Mouse (Mus musculus): ENCODE measurements at regions not wholly inside any gene's neighbourhood (a gene's known extent, or its start where the extent isn't known, plus 50 kb on each side); places are given as distances from the start of the nearest gene placed in this dataset.
A peak's percentile ranks its signal among the peaks of the same experiment; 100 is the strongest.

DNA sequence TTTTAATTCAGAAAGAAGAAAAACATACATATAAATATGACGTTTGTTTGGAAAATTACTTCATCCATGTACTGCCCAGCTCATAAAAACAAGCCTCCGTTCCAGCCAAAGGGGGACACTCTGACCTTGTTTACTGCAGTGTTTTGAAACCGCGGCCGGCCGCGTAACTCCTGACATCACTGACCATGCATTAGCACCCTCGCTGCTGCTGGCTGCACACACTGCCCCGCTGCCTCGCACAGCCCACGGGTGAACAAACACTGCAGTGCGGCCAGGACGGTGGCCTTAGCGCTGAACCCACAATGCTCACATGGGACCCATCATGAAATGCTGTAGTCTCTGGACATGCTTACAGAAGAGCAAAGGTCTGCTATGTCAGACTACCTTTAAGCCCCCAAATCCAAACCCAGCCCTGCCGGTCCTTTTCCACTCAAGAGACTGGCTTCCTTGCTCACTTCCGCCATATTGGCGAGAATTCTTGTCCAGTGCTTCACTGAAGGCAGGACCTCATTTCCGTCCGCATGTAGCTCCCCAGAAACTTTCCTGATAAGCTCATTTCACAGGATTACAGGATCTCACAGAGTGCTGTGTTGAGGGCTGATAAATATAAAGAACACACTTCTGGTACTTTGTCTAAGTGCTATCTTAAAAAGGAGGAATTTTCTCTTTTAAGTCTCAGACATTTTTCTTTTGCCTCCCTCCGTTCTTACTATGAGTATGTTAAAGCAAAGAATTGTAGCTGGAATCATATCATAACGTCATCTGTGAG lies 154.9 kb upstream of the Klf14 start:
- peaks cover 99% of the 10 kb centered on the region for H3K4me1 ChIP-seq
- H3K27me3 ChIP-seq (replicated peaks) = no peaks in the 10 kb centered on the region
- TF ChIP-seq FLI1 (IDR thresholded peaks at IDR 0.05; ENCODE audit: low read length) (no peak), GATA1 (IDR thresholded peaks at IDR 0.05; ENCODE audit: borderline replicate concordance, low read length) (no peak)
- H3K36me3 ChIP-seq (replicated peaks; ENCODE audit: low read length) = peaks cover 94% of the 10 kb centered on the region
- H3K9me3 ChIP-seq = no peaks in the 10 kb centered on the region
- H3K4me3 ChIP-seq (replicated peaks) = peak overlapping the region; percentile 87

DNA sequence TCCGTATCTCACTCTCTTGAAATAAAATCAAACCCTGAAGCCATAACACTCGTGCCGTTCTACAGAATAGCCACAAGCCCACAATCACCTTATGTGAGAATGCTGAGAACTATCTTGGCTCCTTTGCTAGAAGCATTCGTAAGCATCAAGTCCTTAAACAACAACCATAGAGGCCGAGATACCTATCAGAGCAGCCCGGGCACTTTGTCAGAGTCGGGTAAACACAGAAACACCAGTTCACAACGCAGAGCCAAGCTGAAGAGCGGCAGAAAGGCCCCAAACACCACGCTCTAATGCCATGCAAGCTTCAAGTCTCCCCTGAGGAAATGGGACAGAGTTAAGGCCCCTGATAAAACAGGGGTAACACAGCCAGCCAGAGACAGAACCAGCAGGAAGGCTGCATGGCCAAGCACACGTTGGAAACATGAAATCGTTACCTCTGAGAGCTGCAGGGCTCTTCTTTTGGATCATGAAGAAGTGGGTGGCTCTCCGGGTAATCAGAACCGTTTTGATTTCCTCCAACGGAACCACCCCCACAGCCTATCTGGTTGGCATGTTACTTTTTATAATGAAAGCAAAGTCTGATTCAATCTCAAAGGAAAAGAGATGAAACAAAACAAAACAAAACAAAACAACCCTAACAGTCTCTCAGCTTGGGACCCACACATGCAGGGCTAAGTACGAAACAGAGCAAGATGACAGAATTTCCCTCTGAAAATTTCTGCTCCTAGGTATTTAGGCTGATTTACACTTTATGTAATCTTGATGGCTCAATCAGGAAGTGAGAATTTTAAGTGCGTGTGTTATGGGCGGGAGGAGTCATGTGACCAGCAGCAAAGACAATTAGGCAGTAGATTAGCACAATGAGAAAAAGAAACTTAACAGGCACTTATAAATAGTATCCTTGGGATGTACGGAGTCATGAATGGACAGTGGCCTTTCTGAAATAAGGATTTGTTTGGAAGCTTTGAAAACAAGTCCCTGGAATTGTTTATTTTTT lies 155.8 kb upstream of the Klf14 start:
- Histone ChIP-seq H3K4me1 (peaks cover 99% of the 10 kb centered on the region), H3K27me3 (replicated peaks) (no peaks in the 10 kb centered on the region), H3K9me3 (no peaks in the 10 kb centered on the region), H3K36me3 (replicated peaks; ENCODE audit: low read length) (peaks cover 96% of the 10 kb centered on the region), H3K4me3 (replicated peaks) (peak overlapping the region; percentile 81)
- TF ChIP-seq FLI1 (IDR thresholded peaks at IDR 0.05; ENCODE audit: low read length) (no peak), GATA1 (IDR thresholded peaks at IDR 0.05; ENCODE audit: borderline replicate concordance, low read length) (no peak)

DNA sequence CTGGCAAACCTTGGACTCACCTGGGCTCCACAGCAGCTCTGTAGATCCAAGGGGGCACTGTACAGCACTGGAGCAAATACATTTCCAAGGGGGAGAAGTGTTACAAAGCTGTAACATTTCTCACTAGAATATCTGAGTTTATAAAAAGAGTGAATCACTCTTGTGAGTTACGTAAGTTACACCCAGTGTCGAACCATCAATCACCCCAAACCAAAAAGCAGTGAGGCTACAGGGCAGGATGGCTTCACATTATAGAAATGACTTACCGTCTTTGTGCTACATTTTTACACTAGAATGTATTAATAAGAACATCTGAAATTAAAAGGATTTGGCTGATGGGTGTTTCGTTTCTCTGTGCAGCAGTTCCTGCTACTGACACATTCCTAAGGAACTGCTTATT lies 156.7 kb upstream of the Klf14 start:
- Histone ChIP-seq H3K27me3 (replicated peaks) (no peaks in the 10 kb centered on the region), H3K4me3 (replicated peaks) (peak overlapping the region; percentile 78), H3K9me3 (no peaks in the 10 kb centered on the region), H3K36me3 (replicated peaks; ENCODE audit: low read length) (peaks cover 96% of the 10 kb centered on the region), H3K4me1 (peaks cover 99% of the 10 kb centered on the region)
- TF ChIP-seq GATA1 (IDR thresholded peaks at IDR 0.05; ENCODE audit: borderline replicate concordance, low read length) (no peak), FLI1 (IDR thresholded peaks at IDR 0.05; ENCODE audit: low read length) (no peak)

DNA sequence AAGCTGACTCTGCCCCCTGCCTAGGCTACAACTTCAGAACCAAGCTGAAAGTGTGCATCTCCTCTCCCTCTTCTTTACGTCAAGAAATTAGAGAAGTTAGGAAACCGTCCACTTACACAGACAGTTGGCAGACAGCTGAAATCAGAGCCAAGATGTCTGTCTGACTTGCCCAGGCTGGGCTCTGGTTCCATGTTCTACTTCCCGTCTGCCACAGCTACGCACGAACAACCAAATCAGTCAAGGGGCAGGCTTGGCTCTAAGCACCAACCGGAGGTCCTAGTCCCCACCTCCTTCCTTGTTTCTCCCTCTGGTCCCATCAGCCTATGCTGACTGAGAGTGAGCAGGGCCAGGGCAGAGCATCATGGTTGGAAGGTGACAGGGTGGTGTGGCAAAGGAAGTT lies 157.5 kb upstream of the Klf14 start:
- TF ChIP-seq GATA1 (IDR thresholded peaks at IDR 0.05; ENCODE audit: borderline replicate concordance, low read length) (no peak), FLI1 (IDR thresholded peaks at IDR 0.05; ENCODE audit: low read length) (no peak)
- Histone ChIP-seq H3K27me3 (replicated peaks) (no peaks in the 10 kb centered on the region), H3K9me3 (no peaks in the 10 kb centered on the region), H3K4me1 (peaks cover 99% of the 10 kb centered on the region), H3K4me3 (replicated peaks) (peak overlapping the region; percentile 78), H3K36me3 (replicated peaks; ENCODE audit: low read length) (peaks cover 96% of the 10 kb centered on the region)

DNA sequence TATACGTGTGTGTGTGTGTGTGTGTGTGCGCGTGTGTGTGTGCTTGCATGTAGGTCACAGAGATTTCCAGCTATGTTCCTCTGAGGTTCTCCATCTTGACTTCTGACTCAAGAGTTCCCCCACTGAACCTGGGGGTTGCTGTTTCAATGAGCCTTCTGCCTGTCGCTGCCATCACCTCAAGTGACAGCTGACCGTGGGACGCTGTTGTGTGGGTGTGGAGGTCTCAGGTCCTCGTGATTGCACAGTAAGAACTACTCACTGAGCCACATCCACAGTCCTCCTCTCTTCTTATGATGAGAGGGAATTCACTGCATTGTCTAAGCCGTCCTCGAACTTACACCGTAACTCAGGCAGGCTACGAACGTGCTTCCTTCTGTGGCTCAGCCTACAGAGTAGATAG lies 158.8 kb upstream of the Klf14 start:
- Histone ChIP-seq H3K4me1 (peaks cover 99% of the 10 kb centered on the region), H3K4me3 (replicated peaks) (peak overlapping the region; percentile 80), H3K9me3 (no peaks in the 10 kb centered on the region), H3K27me3 (replicated peaks) (no peaks in the 10 kb centered on the region), H3K36me3 (replicated peaks; ENCODE audit: low read length) (peaks cover 98% of the 10 kb centered on the region)
- TF ChIP-seq GATA1 (IDR thresholded peaks at IDR 0.05; ENCODE audit: borderline replicate concordance, low read length) (no peak), FLI1 (IDR thresholded peaks at IDR 0.05; ENCODE audit: low read length) (no peak)

DNA sequence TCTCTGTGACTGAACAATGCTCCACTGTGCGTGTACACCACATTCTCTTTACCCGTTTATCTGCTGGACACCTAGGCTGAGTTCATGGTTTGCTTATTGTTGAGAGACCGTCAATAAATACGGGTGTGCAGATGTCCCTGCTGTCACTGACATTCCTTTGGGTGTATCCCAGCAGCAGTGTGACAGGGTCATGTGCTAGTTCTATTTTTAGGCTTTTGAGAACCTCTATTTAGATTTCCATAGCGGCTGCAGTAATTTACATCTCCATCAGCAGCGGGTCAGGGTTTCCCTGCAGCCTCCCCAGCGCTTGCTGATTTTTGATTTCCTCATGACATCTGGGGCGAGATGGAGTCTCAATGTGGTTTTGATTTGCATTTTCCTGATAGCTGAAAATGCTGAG lies 162.1 kb upstream of the Klf14 start:
- Histone ChIP-seq H3K9me3 (no peaks in the 10 kb centered on the region), H3K36me3 (replicated peaks; ENCODE audit: low read length) (peaks cover 81% of the 10 kb centered on the region), H3K4me3 (replicated peaks) (peak overlapping the region; percentile 48), H3K27me3 (replicated peaks) (no peaks in the 10 kb centered on the region), H3K4me1 (peaks cover 86% of the 10 kb centered on the region)
- no peak for TF ChIP-seq FLI1 (IDR thresholded peaks at IDR 0.05; ENCODE audit: low read length)

DNA sequence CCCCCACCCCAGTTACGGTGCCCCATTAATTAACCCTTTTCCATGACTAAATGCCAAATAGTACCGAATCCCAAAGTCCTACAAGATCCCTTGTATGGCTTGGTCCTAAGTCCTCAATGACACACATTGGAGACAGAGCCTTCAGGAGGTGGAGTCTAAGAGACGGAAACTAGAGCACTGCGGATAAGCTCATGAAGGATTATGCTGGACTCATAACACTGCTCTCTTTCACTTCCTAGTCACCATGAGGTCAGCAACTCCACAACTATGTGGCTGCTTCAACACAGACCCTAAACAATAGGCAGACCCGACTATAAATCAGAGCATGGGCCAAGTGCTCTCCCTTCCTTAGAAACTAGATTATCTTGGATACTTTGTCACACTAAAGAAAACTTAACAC lies 164.0 kb upstream of the Klf14 start:
- Histone ChIP-seq H3K4me1 (peaks cover 81% of the 10 kb centered on the region), H3K9me3 (no peaks in the 10 kb centered on the region), H3K36me3 (replicated peaks; ENCODE audit: low read length) (peaks cover 63% of the 10 kb centered on the region), H3K27me3 (replicated peaks) (no peaks in the 10 kb centered on the region), H3K4me3 (replicated peaks) (peak overlapping the region; percentile 91)
- TF ChIP-seq FLI1 (IDR thresholded peaks at IDR 0.05; ENCODE audit: low read length) (no peak), GATA1 (IDR thresholded peaks at IDR 0.05; ENCODE audit: borderline replicate concordance, low read length) (no peak)

DNA sequence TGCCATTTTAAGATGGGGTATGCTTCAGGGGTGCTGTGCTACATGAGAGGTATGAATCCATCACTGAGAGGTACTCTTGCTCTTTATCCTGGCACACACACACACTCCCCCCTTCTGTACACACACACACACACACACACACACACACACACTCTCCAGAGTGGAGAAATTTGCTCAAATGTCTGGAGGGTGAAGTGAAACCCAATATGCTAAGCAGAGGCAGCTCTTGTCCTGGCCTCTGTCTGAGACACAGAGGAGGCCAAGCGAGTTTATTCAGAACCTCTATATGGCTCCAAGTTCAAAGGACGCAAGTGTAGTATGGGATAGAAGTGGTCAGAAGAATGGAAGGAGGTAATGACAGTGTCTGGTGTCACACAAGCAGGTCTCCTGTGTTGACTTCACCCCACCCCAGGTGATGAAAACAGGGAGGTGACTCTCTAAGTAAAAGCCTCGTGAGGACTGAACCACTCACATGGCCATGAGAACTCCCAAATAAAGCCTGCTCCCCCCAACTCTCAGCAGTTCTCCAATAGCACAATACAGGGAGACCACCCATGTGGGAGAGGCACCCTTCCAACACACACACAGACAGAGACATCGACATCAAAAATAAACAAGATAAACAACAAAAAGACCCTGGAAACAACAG lies 164.6 kb upstream of the Klf14 start:
- H3K9me3 ChIP-seq = no peaks in the 10 kb centered on the region
- peaks cover 81% of the 10 kb centered on the region for H3K4me1 ChIP-seq
- H3K36me3 ChIP-seq (replicated peaks; ENCODE audit: low read length) = peaks cover 63% of the 10 kb centered on the region
- H3K27me3 ChIP-seq (replicated peaks) = no peaks in the 10 kb centered on the region
- H3K4me3 ChIP-seq (replicated peaks) = peak overlapping the region; percentile 91
- TF ChIP-seq GATA1 (IDR thresholded peaks at IDR 0.05; ENCODE audit: borderline replicate concordance, low read length) (no peak), FLI1 (IDR thresholded peaks at IDR 0.05; ENCODE audit: low read length) (no peak)

DNA sequence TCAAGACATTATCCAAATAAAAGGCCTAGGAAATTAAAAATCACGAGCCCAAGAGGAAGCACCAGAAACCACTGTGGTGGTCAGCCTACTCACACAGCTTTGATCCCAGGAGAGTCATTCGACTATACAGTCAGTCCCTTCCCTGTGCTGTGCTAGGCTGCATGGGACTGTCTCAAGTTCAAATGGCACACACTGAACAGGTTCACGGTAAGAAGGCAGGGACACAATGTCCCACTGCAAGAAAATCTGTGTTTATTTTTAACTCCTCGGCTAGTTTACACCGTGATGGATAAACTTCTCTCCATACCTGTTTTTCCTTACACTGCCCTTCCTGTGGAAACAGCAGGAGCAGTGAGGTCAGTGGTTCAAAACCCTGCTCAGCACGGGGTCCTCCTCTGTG lies 165.2 kb upstream of the Klf14 start:
- H3K4me3 ChIP-seq (replicated peaks) = peak overlapping the region; percentile 91

More for the DNA sequence above, 165.2 kb upstream of the Klf14 start:
- no peaks in the 10 kb centered on the region for H3K27me3 ChIP-seq (replicated peaks)
- peaks cover 81% of the 10 kb centered on the region for H3K4me1 ChIP-seq
- TF ChIP-seq FLI1 (IDR thresholded peaks at IDR 0.05; ENCODE audit: low read length) (no peak), GATA1 (IDR thresholded peaks at IDR 0.05; ENCODE audit: borderline replicate concordance, low read length) (no peak)
- peaks cover 61% of the 10 kb centered on the region for H3K36me3 ChIP-seq (replicated peaks; ENCODE audit: low read length)
- no peaks in the 10 kb centered on the region for H3K9me3 ChIP-seq

Measured in megakaryocyte, embryonic 14.5 days (primary cell).